Mouse (Mus musculus) MEL (cell line): ENCODE data around the gene Pradc1. TPM values are rescaled to one million over a fixed set of nuclear protein-coding genes. Genes with fewer than 3 reads are reported as not detected.

Experiments
- DNase-seq: peaks from one replicate; pipeline ENCODE4 v3.0.0; 2011; ENCODE audit warnings: low read depth, low spot score
- H3K27ac ChIP-seq: 2 replicates; pipeline ENCODE4 v1.5.1; 2012; ENCODE audit warnings: low read depth, mild to moderate bottlenecking, control low read depth, low read length, moderate library complexity; ENCODE audit not compliant: control insufficient read depth
- H3K27me3 ChIP-seq, 2 experiments: fragments of 150-350 bp in 1 of 2; sonication (generic) in 1 of 2; 2 replicates each; pipeline ENCODE4 v1.6.1; 2012; ENCODE audit warnings: low read length in 2 of 2, mild to moderate bottlenecking in 2 of 2, improper control_type of control experiment in 1 of 2, moderate library complexity in 1 of 2; ENCODE audit not compliant: insufficient read depth in 2 of 2, control insufficient read depth in 1 of 2
- H3K36me3 ChIP-seq, 2 experiments: 2 replicates each; pipeline ENCODE4 v1.6.1; 2012 to 2014; ENCODE audit warnings: low read length in 2 of 2, improper control_type of control experiment in 1 of 2, inconsistent platforms in 1 of 2, mild to moderate bottlenecking in 1 of 2; ENCODE audit not compliant: insufficient read depth in 2 of 2, control insufficient read depth in 1 of 2
- H3K4me1 ChIP-seq, 2 experiments: fragments of 150-350 bp in 1 of 2; sonication (generic) in 1 of 2; 2 replicates each; pipeline ENCODE4 v1.6.1; 2012; ENCODE audit warnings: low read length in 2 of 2, improper control_type of control experiment in 1 of 2, mild to moderate bottlenecking in 1 of 2; ENCODE audit not compliant: insufficient read depth in 2 of 2, control insufficient read depth in 1 of 2
- H3K4me3 ChIP-seq, 2 experiments: fragments of 150-350 bp in 1 of 2; sonication (generic) in 1 of 2; 2 replicates each; pipeline ENCODE4 v1.5.1; 2012; ENCODE audit warnings: low read depth in 2 of 2, low read length in 2 of 2, mild to moderate bottlenecking in 2 of 2, moderate library complexity in 2 of 2, control low read depth in 1 of 2, improper control_type of control experiment in 1 of 2; ENCODE audit not compliant: control insufficient read depth in 1 of 2, insufficient read depth in 1 of 2
- H3K79me2 ChIP-seq: 2 replicates; pipeline ENCODE4 v1.6.1; 2012; ENCODE audit warnings: mild to moderate bottlenecking, low read length, moderate library complexity; ENCODE audit not compliant: control insufficient read depth, poor library complexity, insufficient read depth
- H3K9ac ChIP-seq: 2 replicates; pipeline ENCODE4 v1.6.1; 2012; ENCODE audit warnings: low read depth, mild to moderate bottlenecking, control low read depth, low read length, moderate library complexity; ENCODE audit not compliant: control insufficient read depth, poor library complexity, severe bottlenecking
- H3K9me3 ChIP-seq: fragments of 150-350 bp; sonication (generic); replicated peaks from 2 replicates; pipeline ENCODE4 v1.6.1; 2012; ENCODE audit warnings: mild to moderate bottlenecking, low read length, improper control_type of control experiment, moderate library complexity; ENCODE audit not compliant: insufficient read depth
- BHLHE40 ChIP-seq: IDR thresholded peaks from 2 replicates; pipeline ENCODE4 v1.6.1; 2012; ENCODE audit warnings: low read depth, mild to moderate bottlenecking, inconsistent platforms, low read length, improper control_type of control experiment, borderline replicate concordance
- CHD1 ChIP-seq: IDR thresholded peaks from 2 replicates; pipeline ENCODE4 v1.6.1; 2012; ENCODE audit warnings: low read depth, mild to moderate bottlenecking, inconsistent platforms, low read length, improper control_type of control experiment
- CHD2 ChIP-seq: IDR thresholded peaks from 2 replicates; pipeline ENCODE4 v1.6.1; 2011; ENCODE audit warnings: low read length, improper control_type of control experiment
- E2F4 ChIP-seq: IDR thresholded peaks from 2 replicates; pipeline ENCODE4 v1.6.1; 2011; ENCODE audit warnings: low read depth, low read length, improper control_type of control experiment, borderline replicate concordance
- ELF1 ChIP-seq: IDR thresholded peaks from 2 replicates; pipeline ENCODE4 v1.6.1; 2014; ENCODE audit warnings: low read depth, mild to moderate bottlenecking, inconsistent platforms, low read length, improper control_type of control experiment, moderate library complexity
- ETS1 ChIP-seq: IDR thresholded peaks from 2 replicates; pipeline ENCODE4 v1.6.1; 2012; ENCODE audit warnings: low read depth, mild to moderate bottlenecking, inconsistent platforms, low read length, improper control_type of control experiment, moderate library complexity
- GABPA ChIP-seq: IDR thresholded peaks from 2 replicates; pipeline ENCODE4 v1.6.1; 2012; ENCODE audit warnings: low read depth, mild to moderate bottlenecking, inconsistent platforms, low read length, improper control_type of control experiment, moderate library complexity
- MAX ChIP-seq: IDR thresholded peaks from 2 replicates; pipeline ENCODE4 v1.6.1; 2011; ENCODE audit warnings: low read length, improper control_type of control experiment
- MEF2A ChIP-seq: IDR thresholded peaks from 2 replicates; pipeline ENCODE4 v1.6.1; 2014; ENCODE audit warnings: low read depth, mild to moderate bottlenecking, inconsistent platforms, low read length, improper control_type of control experiment; ENCODE audit not compliant: poor library complexity, insufficient replicate concordance, severe bottlenecking; ENCODE audit errors: extremely low read depth
- MYB ChIP-seq: IDR thresholded peaks from 2 replicates; pipeline ENCODE4 v1.6.1; 2011; ENCODE audit warnings: mild to moderate bottlenecking, low read depth, low read length, improper control_type of control experiment
- NELFE ChIP-seq: IDR thresholded peaks from 2 replicates; pipeline ENCODE4 v1.6.1; 2011; ENCODE audit warnings: low read depth, low read length, improper control_type of control experiment
- NRF1 ChIP-seq: IDR thresholded peaks from 2 replicates; pipeline ENCODE4 v1.6.1; 2014; ENCODE audit warnings: low read depth, mild to moderate bottlenecking, inconsistent platforms, low read length, improper control_type of control experiment, moderate library complexity; ENCODE audit not compliant: poor library complexity, insufficient read depth, severe bottlenecking
- POLR2A ChIP-seq, 2 experiments: IDR thresholded peaks; 2 replicates each; pipeline ENCODE4 v1.6.1; 2011 to 2012; ENCODE audit warnings: low read length in 2 of 2, mild to moderate bottlenecking in 2 of 2, control low read depth in 1 of 2, improper control_type of control experiment in 1 of 2, low read depth in 1 of 2, moderate library complexity in 1 of 2; ENCODE audit not compliant: control insufficient read depth in 1 of 2, insufficient read depth in 1 of 2, poor library complexity in 1 of 2
- POLR2AphosphoS2 ChIP-seq: IDR thresholded peaks from 2 replicates; pipeline ENCODE4 v1.6.1; 2011; ENCODE audit warnings: low read length, improper control_type of control experiment
- RAD21 ChIP-seq: IDR thresholded peaks from 2 replicates; pipeline ENCODE4 v1.6.1; 2011; ENCODE audit warnings: mild to moderate bottlenecking, low read depth, low read length, improper control_type of control experiment
- RCOR1 ChIP-seq: IDR thresholded peaks from 2 replicates; pipeline ENCODE4 v1.6.1; 2012; ENCODE audit warnings: low read depth, mild to moderate bottlenecking, inconsistent platforms, low read length, improper control_type of control experiment
- SIN3A ChIP-seq: IDR thresholded peaks from 2 replicates; pipeline ENCODE4 v1.6.1; 2012; ENCODE audit warnings: low read length, improper control_type of control experiment, inconsistent platforms
- SMC3 ChIP-seq: IDR thresholded peaks from 2 replicates; pipeline ENCODE4 v1.6.1; 2011; ENCODE audit warnings: low read depth, low read length, improper control_type of control experiment
- TBP ChIP-seq: IDR thresholded peaks from 2 replicates; pipeline ENCODE4 v1.8.0; 2011; ENCODE audit warnings: low read depth, low read length, improper control_type of control experiment
- TCF12 ChIP-seq: IDR thresholded peaks from 2 replicates; pipeline ENCODE4 v1.6.1; 2014; ENCODE audit warnings: low read depth, mild to moderate bottlenecking, inconsistent platforms, low read length, improper control_type of control experiment, moderate library complexity
- ZC3H11A ChIP-seq: IDR thresholded peaks from 2 replicates; pipeline ENCODE4 v1.6.1; 2012; ENCODE audit warnings: low read depth, mild to moderate bottlenecking, inconsistent platforms, low read length, improper control_type of control experiment
- ZMIZ1 ChIP-seq: IDR thresholded peaks from 2 replicates; pipeline ENCODE4 v1.6.1; 2012; ENCODE audit warnings: low read depth, mild to moderate bottlenecking, inconsistent platforms, low read length, improper control_type of control experiment, moderate library complexity
- ZNF384 ChIP-seq: IDR thresholded peaks from 2 replicates; pipeline ENCODE4 v1.6.1; 2012; ENCODE audit warnings: low read depth, mild to moderate bottlenecking, inconsistent platforms, low read length, improper control_type of control experiment
- polyA plus RNA-seq, 2 experiments: library from polyadenylated mRNA; stranded (reverse) in 1 of 2; unstranded in 1 of 2; fragments of >175 nt in 1 of 2; fragments of >200 nt in 1 of 2; gene quantifications; 2 replicates each; pipeline versions ENCODE4 v1.2.1 to v1.2.4; 2012; ENCODE audit warnings: low replicate concordance in 2 of 2, low read depth in 1 of 2; ENCODE audit not compliant: insufficient read length in 2 of 2, insufficient read depth in 1 of 2, missing spikeins in 1 of 2
- total RNA-seq: library from RNA; depleted of rRNA; stranded (reverse); fragments of 300-350 nt; gene quantifications from 2 replicates; pipeline ENCODE4 v1.2.3, GENCODE M21; 2012

The Pradc1 gene
- total and polyA plus RNA-seq, 3 experiments = 33.6 to 47.9 TPM; not detected in 1

- Histone ChIP-seq H3K27me3 (peaks cover 5 to 12% of the 10 kb centered on the region in 2 experiments; a peak in 2 of 4 replicates), H3K36me3 (no peaks in the 10 kb centered on the region), H3K79me2 (no peaks in the 10 kb centered on the region), H3K4me3 (no peak overlapping the region), H3K9ac (no peak overlapping the region), H3K27ac (no peak overlapping the region), H3K9me3 (no peaks in the 10 kb centered on the region), H3K4me1 (no peaks in the 10 kb centered on the region)
- DNase-seq = no peak
- TF ChIP-seq ZNF384 (no peak), POLR2A (IDR thresholded peaks at IDR 0.05; ENCODE audit: control insufficient read depth in 1 of 2, insufficient read depth in 1 of 2, low read depth in 1 of 2, low read length in 2 of 2, poor library complexity in 1 of 2) (no peak), TCF12 (no peak), RCOR1 (no peak), ZMIZ1 (no peak), NELFE (no peak), TBP (no peak), NRF1 (no peak), MEF2A (no peak), BHLHE40 (no peak), SMC3 (no peak), GABPA (no peak), RAD21 (no peak), CHD1 (no peak), POLR2AphosphoS2 (no peak), ELF1 (no peak), ZC3H11A (no peak)
Measured at GRCm38 (mm10) chr6:85409003-85409402, 42.8 kb downstream of the Pradc1 start.

GRCm38 (mm10) chr6:85403039-85403438, 48.7 kb downstream of the Pradc1 start:
- Histone ChIP-seq H3K9me3 (no peaks in the 10 kb centered on the region), H3K36me3 (peaks cover 0 to 2% of the 10 kb centered on the region in 2 experiments; a peak in 1 of 4 replicates)

More at GRCm38 (mm10) chr6:85403039-85403438, 48.7 kb downstream of the Pradc1 start:
- Histone ChIP-seq H3K27ac (no peak overlapping the region), H3K4me3 (no peak overlapping the region), H3K27me3 (peaks cover 5 to 13% of the 10 kb centered on the region in 2 experiments; a peak in 2 of 4 replicates), H3K79me2 (no peaks in the 10 kb centered on the region), H3K4me1 (peaks cover 0 to 8% of the 10 kb centered on the region in 2 experiments; a peak in 2 of 4 replicates), H3K9ac (no peak overlapping the region)
- no peak for DNase-seq
- TF ChIP-seq POLR2A (IDR thresholded peaks at IDR 0.05; ENCODE audit: control insufficient read depth in 1 of 2, insufficient read depth in 1 of 2, low read depth in 1 of 2, low read length in 2 of 2, poor library complexity in 1 of 2) = no peak
- TF ChIP-seq SIN3A = no peak
- no peak for TF ChIP-seq MAX
- TF ChIP-seq BHLHE40 = no peak
- no peak for TF ChIP-seq NRF1
- TF ChIP-seq RAD21 = no peak
- no peak for TF ChIP-seq E2F4
- no peak for TF ChIP-seq POLR2AphosphoS2
- TF ChIP-seq ETS1 = no peak
- no peak for TF ChIP-seq MEF2A
- no peak for TF ChIP-seq CHD2
- TF ChIP-seq MYB = no peak
